ENCODE assay signal across 8 mouse cellular contexts in genomic region chr14:59365244-59365644, GRCm38 (mm10). TPM values are rescaled to one million over a fixed set of nuclear protein-coding genes. Genes with fewer than 3 reads are reported as not detected.
DNase-seq lines count a peak whose midpoint lies in the region; ATAC-seq and TF ChIP-seq lines count a peak whose summit lies in the region.
"Had no signal": no experiment of that assay in that cellular context is flagged by ENCODE, and none has a peak within 500 bp of the region (broad histone marks: within the 10 kb centered on the region; RNA-seq: fewer than 3 reads in every experiment).

Phf11d (minus strand) TSS chr14:59365470.

- H3K27ac ChIP-seq in bone marrow macrophage, adult 2 months (ENCODE audit: insufficient read depth, low read depth, low read length) = peak within 1 kb of the TSS; percentile 69
- no peak within 1 kb of the TSS for H3K27ac ChIP-seq in lung, embryonic 14.5 days (ENCODE audit: low read depth)

- H3K36me3 ChIP-seq in lung, embryonic 14.5 days (ENCODE audit: insufficient read depth) = no peaks in the 10 kb centered on the region

- WGBS in lung, embryonic 14.5 days = 71% methylated on average over 6 of the region's 6 CpGs

- peak; percentile 63 for TF ChIP-seq CTCF in bone marrow macrophage, adult 2 months (IDR thresholded peaks at IDR 0.05; ENCODE audit: low read depth, low read length)
- TF ChIP-seq CTCF in lung, embryonic 14.5 days (IDR thresholded peaks at IDR 0.05; ENCODE audit: low read depth) = no peak

- H3K9me3 ChIP-seq in lung, embryonic 14.5 days (ENCODE audit: low read depth, low read length) = no peaks in the 10 kb centered on the region

- H3K9ac ChIP-seq in lung, embryonic 14.5 days = no peak within 1 kb of the TSS

- ATAC-seq in lung, embryonic 14.5 days (ENCODE audit: insufficient read depth) = no peak

- intact Hi-C loops in heart, postnatal 14 days (cut with DNase I) = loop anchor here (5.0 kb wide), 1 partner anchor 77 kb away; the partner anchor contains the start of genes Cab39l and Setdb2

- H3K27me3 ChIP-seq in lung, embryonic 14.5 days (ENCODE audit: insufficient read depth, low read length) = no peaks in the 10 kb centered on the region

- no peak within 1 kb of the TSS for H3K4me2 ChIP-seq in lung, embryonic 14.5 days

- no peak for TF ChIP-seq POLR2A in bone marrow macrophage, adult 2 months (IDR thresholded peaks at IDR 0.05; ENCODE audit: borderline replicate concordance, low read depth, low read length)

- peak; percentile 26 to 43 for DNase-seq in spleen, postnatal 36 days (ENCODE audit: low spot score in 2 of 2)
- no peak for DNase-seq in spleen, adult 12 weeks (ENCODE audit: low spot score)
- DNase-seq in heart, postnatal 14 days = peak; percentile 44 to 55
- peak; percentile 51 for DNase-seq in lung, embryonic 14.5 days
- peak; percentile 41 to 53 for DNase-seq in urinary bladder, postnatal 36 days (ENCODE audit: low spot score in 2 of 2)
- DNase-seq in embryo, embryonic 9.5 days (ENCODE audit: extremely low spot score) = no peak

- peaks cover 9% of the 10 kb centered on the region for H3K4me1 ChIP-seq in bone marrow macrophage, adult 2 months (ENCODE audit: control insufficient read depth, insufficient read depth, low read length)
- H3K4me1 ChIP-seq in lung, embryonic 14.5 days (ENCODE audit: insufficient read depth) = no peaks in the 10 kb centered on the region

- H3K4me3 ChIP-seq in bone marrow macrophage, adult 2 months (ENCODE audit: insufficient read depth, low read length) = peak within 1 kb of the TSS; percentile 53
- no peak within 1 kb of the TSS for H3K4me3 ChIP-seq in lung, embryonic 14.5 days (ENCODE audit: low read depth, low read length)
- H3K4me3 ChIP-seq: erythroblast, embryonic 14.5 days had no signal

RNA-seq across cellular contexts. Expression of gene Phf11d, which starts in this region (rescaled TPM):
- 42.3 and 47.9 TPM in 2 replicates for polyA plus RNA-seq in bone marrow macrophage, adult 2 months (2012; ENCODE audit: insufficient read depth, insufficient read length, missing spikeins)
- 1 to 10 TPM; 6.8 to 8.5 TPM for total RNA-seq in heart, postnatal 14 days (2021)
- polyA plus RNA-seq in lung, embryonic 14.5 days (2014; fragmentation: Nextera tagmentation; extraction: Ambion mirVana) = 0.50 and 1.0 TPM in 2 replicates
- polyA plus RNA-seq: erythroblast, embryonic 14.5 days had no signal

Comparison
In these comparisons a context has a peak if more than half of its experiments do, and no peak if none do; other contexts are left out.
1. RNA of gene Phf11d (polyA plus RNA-seq): 42.3 to 47.9 TPM in bone marrow macrophage, adult 2 months; 0.50 to 1.0 TPM in lung, embryonic 14.5 days; every median in the first group is over 10 times any median in the second.
2. DNase-seq: peak in spleen, postnatal 36 days (2 of 2), heart, postnatal 14 days (2 of 2), lung, embryonic 14.5 days (single experiment) and urinary bladder, postnatal 36 days (2 of 2); none in spleen, adult 12 weeks (single experiment) and embryo, embryonic 9.5 days (single experiment).